Mouse (Mus musculus) liver, adult (tissue): ENCODE results near the gene Sox6.

Experiments
- GATA4 ChIP-seq: IDR thresholded peaks from 2 replicates; pipeline ENCODE4 v1.6.1; 2014; ENCODE audit warnings: mild to moderate bottlenecking, low read length; ENCODE audit not compliant: insufficient replicate concordance

Gene Sox6

GRCm38 (mm10) chr7:116031388-116031717 lies 7.2 kb downstream of the Sox6 start:
- no peak for TF ChIP-seq GATA4

- TF ChIP-seq GATA4: no peak
These were observed 7.8 kb downstream of the Sox6 start for GRCm38 (mm10) chr7:116030597-116031387.

- no peak for TF ChIP-seq GATA4
These were observed 8.6 kb downstream of the Sox6 start for GRCm38 (mm10) chr7:116029991-116030390.

- TF ChIP-seq GATA4: no peak
These were observed 35.9 kb downstream of the Sox6 start for GRCm38 (mm10) chr7:116002726-116003125.

- no peak for TF ChIP-seq GATA4
These were observed 50.4 kb downstream of the Sox6 start for GRCm38 (mm10) chr7:115988109-115988779.

- no peak for TF ChIP-seq GATA4
These were observed 52.9 kb downstream of the Sox6 start for GRCm38 (mm10) chr7:115985716-115986115.

GRCm38 (mm10) chr7:115984076-115984475 lies 54.5 kb downstream of the Sox6 start:
- TF ChIP-seq GATA4: no peak

GRCm38 (mm10) chr7:115979813-115980512 lies 58.6 kb downstream of the Sox6 start:
- TF ChIP-seq GATA4: no peak

- no peak for TF ChIP-seq GATA4
These were observed 64.1 kb downstream of the Sox6 start for GRCm38 (mm10) chr7:115974518-115974917.

- TF ChIP-seq GATA4: no peak
These were observed 71.4 kb downstream of the Sox6 start for GRCm38 (mm10) chr7:115967186-115967585.

GRCm38 (mm10) chr7:115966181-115966580 lies 72.4 kb downstream of the Sox6 start:
- TF ChIP-seq GATA4: no peak

- TF ChIP-seq GATA4: no peak
These were observed 85.5 kb downstream of the Sox6 start for GRCm38 (mm10) chr7:115953046-115953445.

- TF ChIP-seq GATA4: no peak
These were observed 86.4 kb downstream of the Sox6 start for GRCm38 (mm10) chr7:115952235-115952634.

GRCm38 (mm10) chr7:115951689-115952088 lies 86.9 kb downstream of the Sox6 start:
- no peak for TF ChIP-seq GATA4

GRCm38 (mm10) chr7:115947916-115948315 lies 90.7 kb downstream of the Sox6 start:
- no peak for TF ChIP-seq GATA4

GRCm38 (mm10) chr7:115946559-115946958 lies 92.0 kb downstream of the Sox6 start:
- TF ChIP-seq GATA4: no peak
